Mouse (Mus musculus) testis, adult 2 months (tissue): ENCODE measurements around the gene Atp13a4.

Source experiments
- CTCF ChIP-seq: fragments of 200-500 bp; IDR thresholded peaks from 2 replicates; pipeline ENCODE4 v1.5.1; 2012; ENCODE audit warnings: low read depth, mild to moderate bottlenecking, inconsistent platforms, low read length, moderate library complexity; ENCODE audit not compliant: control insufficient read depth, insufficient read depth, insufficient replicate concordance
- POLR2A ChIP-seq: fragments of 200-500 bp; IDR thresholded peaks from 2 replicates; pipeline ENCODE4 v1.6.1; 2012; ENCODE audit warnings: low read depth, mild to moderate bottlenecking, inconsistent platforms, low read length, moderate library complexity; ENCODE audit not compliant: control insufficient read depth

- TF ChIP-seq CTCF = no peak
- no peak for TF ChIP-seq POLR2A
Observed at GRCm38 (mm10) chr16:29526585-29526984, 18.1 kb downstream of the Atp13a4 start.
